Mouse (Mus musculus) brain, embryonic 14.5 days (tissue): ENCODE data around the gene Actl6b.

Experiments
- CTCF ChIP-seq: fragments of 200-500 bp; IDR thresholded peaks from 2 replicates; pipeline ENCODE4 v1.5.1; 2012; ENCODE audit warnings: inconsistent platforms, mild to moderate bottlenecking, moderate library complexity, borderline replicate concordance; ENCODE audit not compliant: insufficient read depth, insufficient read length; ENCODE audit errors: extremely low read depth
- POLR2A ChIP-seq: fragments of 200-500 bp; IDR thresholded peaks from 2 replicates; pipeline ENCODE4 v1.6.1; 2012; ENCODE audit warnings: mild to moderate bottlenecking, inconsistent platforms, borderline replicate concordance; ENCODE audit not compliant: poor library complexity, insufficient read depth, insufficient read length, severe bottlenecking; ENCODE audit errors: extremely low read depth

DNA sequence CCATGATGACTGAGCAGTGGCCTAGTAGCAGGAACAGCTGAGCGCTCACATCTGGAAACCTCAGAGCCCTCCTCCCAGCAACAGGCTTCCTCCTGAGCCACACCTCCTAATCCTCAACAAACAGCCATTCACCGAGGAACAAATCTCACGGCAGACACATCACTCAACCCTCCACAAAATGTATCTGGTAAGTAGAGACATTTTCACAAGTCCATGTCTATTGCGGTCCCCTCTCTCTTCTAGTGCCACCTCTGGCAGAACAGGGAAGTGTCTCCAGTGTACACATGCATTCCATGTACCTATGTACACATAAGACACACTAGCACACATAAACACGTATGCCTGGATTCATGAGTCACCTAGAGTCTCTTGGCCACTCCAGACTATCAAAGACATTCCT lies 2.2 kb upstream of the Actl6b start:
- TF ChIP-seq CTCF (peak; percentile 30; the same call in 1 of the 2 replicates), POLR2A (no peak)
